Mouse (Mus musculus) limb, embryonic 12.5 days (tissue): ENCODE measurements around the gene Gm10665. TPM values are rescaled to one million over a fixed set of nuclear protein-coding genes. Genes with fewer than 3 reads are reported as not detected.
"Not testable (repeated sequence)": the region's sequence is repeated elsewhere in the genome, so short reads cannot be mapped to it uniquely, and the experiment has no call there.

Experiments used
- ATAC-seq: fragments of 200-750 bp; cut with Nextera tagmentation; 2 replicates; pipeline ENCODE4 v1.8.0; 2017; ENCODE audit warnings: low read depth, moderate TSS enrichment; ENCODE audit not compliant: insufficient number of reproducible peaks, insufficient read depth, low FRiP score, low TSS enrichment
- H3K27ac ChIP-seq: fragments of 300-500 bp; sonication (generic); 2 replicates; pipeline ENCODE4 v1.5.1; 2016; ENCODE audit warnings: mild to moderate bottlenecking, moderate library complexity
- H3K27me3 ChIP-seq: fragments of 300-500 bp; sonication (generic); 2 replicates; pipeline ENCODE4 v1.6.1; 2016; ENCODE audit warnings: mild to moderate bottlenecking, moderate library complexity
- H3K36me3 ChIP-seq: fragments of 300-500 bp; sonication (generic); 2 replicates; pipeline ENCODE4 v1.6.1; 2016; ENCODE audit warnings: mild to moderate bottlenecking, moderate library complexity
- H3K4me1 ChIP-seq: fragments of 300-500 bp; sonication (generic); replicated peaks from 2 replicates; pipeline ENCODE4 v1.6.1; 2016
- H3K4me2 ChIP-seq: fragments of 300-500 bp; sonication (generic); 2 replicates; pipeline ENCODE4 v1.6.1; 2016; ENCODE audit warnings: mild to moderate bottlenecking, moderate library complexity
- H3K4me3 ChIP-seq: fragments of 300-500 bp; sonication (generic); replicated peaks from 2 replicates; pipeline ENCODE4 v1.5.1; 2016; ENCODE audit warnings: mild to moderate bottlenecking
- H3K9ac ChIP-seq: fragments of 300-500 bp; sonication (generic); replicated peaks from 2 replicates; pipeline ENCODE4 v1.6.1; 2016; ENCODE audit warnings: mild to moderate bottlenecking, moderate library complexity
- H3K9me3 ChIP-seq: fragments of 300-500 bp; sonication (generic); 2 replicates; pipeline ENCODE4 v1.6.1; 2016; ENCODE audit warnings: mild to moderate bottlenecking, moderate library complexity
- WGBS: fragments of 180-500 bp; shearing (Covaris S2); methylation state at CpG from one replicate; pipeline ENCODE4 v1.1.7; 2016; 5-methylcytosine and 5-hydroxymethylcytosine counted together
- polyA plus RNA-seq: library from polyadenylated mRNA; unstranded; fragments of >200 nt; fragmentation: Nextera tagmentation; extraction: Ambion mirVana; gene quantifications from 2 replicates; pipeline ENCODE4 v1.2.1, GENCODE M21; 2016

The Gm10665 gene
- polyA plus RNA-seq: not detected in 2 replicates

DNA sequence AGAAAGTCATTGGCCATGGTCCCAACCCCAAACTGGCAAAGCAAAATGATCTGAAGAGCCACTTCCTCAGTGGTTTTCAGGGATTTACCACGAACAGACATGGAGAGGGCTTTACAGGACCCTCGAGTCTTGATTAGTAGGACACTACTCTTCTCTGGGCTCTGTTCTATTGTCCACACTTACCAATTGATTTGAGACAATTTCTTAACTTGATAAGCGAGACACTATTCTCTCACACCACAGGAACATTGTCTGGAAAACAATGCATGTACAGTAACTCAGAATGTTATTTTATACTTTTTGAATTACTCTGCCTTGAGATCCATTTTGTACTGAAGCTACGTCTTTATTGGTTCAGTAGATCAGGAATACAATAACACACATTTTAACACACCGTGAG lies at the start of gene Gm10665:
Gene Gm10665 (minus strand): TSS at position 101 of the 400 bp plus-strand sequence.
- not testable (repeated sequence) for H3K4me3 ChIP-seq, H3K9ac ChIP-seq, H3K27ac ChIP-seq, ATAC-seq, H3K9me3 ChIP-seq, H3K36me3 ChIP-seq, H3K4me1 ChIP-seq, H3K27me3 ChIP-seq, H3K4me2 ChIP-seq
- no CpG with 5 or more reads among the region's 5 CpGs for WGBS

DNA sequence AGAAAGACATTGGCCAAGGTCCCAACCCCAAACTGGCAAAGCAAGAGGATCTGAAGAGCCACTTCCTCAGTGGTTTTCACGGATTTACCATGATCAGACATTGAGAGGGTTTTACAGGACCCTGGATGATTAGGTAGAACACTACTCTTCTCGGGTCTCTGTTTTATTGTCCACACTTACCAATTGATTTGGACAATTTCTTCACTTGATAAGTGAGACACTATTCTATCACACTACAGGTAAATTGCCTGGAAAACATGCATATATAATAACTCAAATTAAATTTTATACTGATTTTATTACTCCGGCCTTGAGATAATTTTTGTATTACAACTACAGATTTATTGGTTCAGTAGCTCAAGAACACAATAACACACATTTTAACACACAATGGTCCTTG lies 35.7 kb upstream of the Gm10665 start, which contains the start of gene Vmn1r151:
Gene Vmn1r151 (minus strand): TSS at position 101 of the 400 bp plus-strand sequence.
- H3K36me3 ChIP-seq, ATAC-seq, H3K4me2 ChIP-seq, H3K27ac ChIP-seq, H3K9me3 ChIP-seq, H3K4me3 ChIP-seq, H3K27me3 ChIP-seq, H3K4me1 ChIP-seq, H3K9ac ChIP-seq: not testable (repeated sequence)
- 62% methylated on average over 2 of the region's 3 CpGs for WGBS

- not testable (repeated sequence) for H3K9ac ChIP-seq, H3K9me3 ChIP-seq, H3K27me3 ChIP-seq, H3K4me3 ChIP-seq, H3K4me2 ChIP-seq, H3K4me1 ChIP-seq, H3K36me3 ChIP-seq, ATAC-seq, H3K27ac ChIP-seq
- no CpG with 5 or more reads among the region's 2 CpGs for WGBS
Observed at GRCm38 (mm10) chr7:22438129-22438528, 25.7 kb downstream of the Gm10665 start, which contains the start of gene Vmn1r149. Vmn1r149 (minus strand) TSS chr7:22438229.

- ATAC-seq, H3K4me1 ChIP-seq, H3K4me3 ChIP-seq, H3K27ac ChIP-seq, H3K36me3 ChIP-seq, H3K4me2 ChIP-seq, H3K9me3 ChIP-seq, H3K27me3 ChIP-seq, H3K9ac ChIP-seq: not testable (repeated sequence)
- WGBS: no CpG with 5 or more reads among the region's 3 CpGs
Observed at GRCm38 (mm10) chr7:22413283-22413682, 50.6 kb downstream of the Gm10665 start, which contains the start of gene Vmn1r148. Vmn1r148 (plus strand) TSS chr7:22413583.

Other genes with a start within 250 kb of the Gm10665 start
- not detected in 2 replicates for gene Gm8453, start 234.6 kb downstream of the Gm10665 start, polyA plus RNA-seq
- gene Gm4187, start 134.4 kb downstream of the Gm10665 start, polyA plus RNA-seq: not detected in 2 replicates
- gene Gm8660, start 93.0 kb downstream of the Gm10665 start, polyA plus RNA-seq: not detected in 2 replicates
- not detected in 2 replicates for gene Vmn1r148, start 50.5 kb downstream of the Gm10665 start, polyA plus RNA-seq
- not detected in 2 replicates for gene Vmn1r149, start 25.8 kb downstream of the Gm10665 start, polyA plus RNA-seq
- gene Vmn1r151, start 35.6 kb upstream of the Gm10665 start, polyA plus RNA-seq: not detected in 2 replicates
- gene Vmn1r152, start 58.9 kb upstream of the Gm10665 start, polyA plus RNA-seq: not detected in 2 replicates
- gene Gm8677, start 70.8 kb upstream of the Gm10665 start, polyA plus RNA-seq: not detected in 2 replicates
- gene Gm4201, start 101.3 kb upstream of the Gm10665 start, polyA plus RNA-seq: not detected in 2 replicates
- not detected in 2 replicates for gene Gm4565, start 124.1 kb upstream of the Gm10665 start, polyA plus RNA-seq
- not detected in 2 replicates for gene Vmn1r155, start 193.9 kb upstream of the Gm10665 start, polyA plus RNA-seq
- not detected in 2 replicates for gene Gm8693, start 228.2 kb upstream of the Gm10665 start, polyA plus RNA-seq